Mouse (Mus musculus): Measurements from ENCODE around the gene Mslnl. TPM values are rescaled to one million over a fixed set of nuclear protein-coding genes. Genes with fewer than 3 reads are reported as not detected.

Gene Mslnl
- polyA plus RNA-seq, 1 experiment from 2014 or later = not detected

GRCm38 (mm10) chr17:25792615-25793014 is 56.8 kb downstream of the Mslnl start, which contains the start of gene Fam173a:
Gene Fam173a (minus strand): TSS chr17:25792901.
- WGBS = 0% methylated on average over 14 of the region's 14 CpGs
- H3K36me3 ChIP-seq (ENCODE audit: control insufficient read depth, insufficient read depth) = peaks cover 16% of the 10 kb centered on the region; the same call in 1 of the 2 replicates
- peak within 1 kb of the TSS; percentile 76 for H3K9ac ChIP-seq (ENCODE audit: low read depth, low read length)
- TF ChIP-seq CTCF (IDR thresholded peaks at IDR 0.05; ENCODE audit: low read depth) = no peak
- no peaks in the 10 kb centered on the region for H3K27me3 ChIP-seq (replicated peaks; ENCODE audit: control insufficient read depth, insufficient read depth, low read length)
- peak within 1 kb of the TSS; percentile 99 for H3K27ac ChIP-seq (ENCODE audit: low read depth, low read length)
- peaks cover 22% of the 10 kb centered on the region; the same call in 1 of the 2 replicates for H3K4me1 ChIP-seq (replicated peaks; ENCODE audit: control insufficient read depth, insufficient read depth, low read length)
- H3K4me2 ChIP-seq (replicated peaks; ENCODE audit: low read depth) = peak within 1 kb of the TSS; percentile 85
- peak; percentile 25; the same call in 1 of the 2 replicates for ATAC-seq
- no peaks in the 10 kb centered on the region for H3K9me3 ChIP-seq (ENCODE audit: control insufficient read depth)
- peak within 1 kb of the TSS; percentile 83 for H3K4me3 ChIP-seq (ENCODE audit: low read depth, low read length)

- peaks cover 22% of the 10 kb centered on the region; the same call in 1 of the 2 replicates for H3K4me1 ChIP-seq (replicated peaks; ENCODE audit: control insufficient read depth, insufficient read depth, low read length)
These were observed 58.4 kb downstream of the Mslnl start for GRCm38 (mm10) chr17:25794197-25794596.

GRCm38 (mm10) chr17:25794998-25795397 is 59.2 kb downstream of the Mslnl start:
- no peak for ATAC-seq
- Histone ChIP-seq H3K27ac (ENCODE audit: low read depth, low read length) (no peak overlapping the region; the same call in 1 of the 2 replicates), H3K4me1 (replicated peaks; ENCODE audit: control insufficient read depth, insufficient read depth, low read length) (peaks cover 22% of the 10 kb centered on the region; the same call in 1 of the 2 replicates), H3K36me3 (ENCODE audit: control insufficient read depth, insufficient read depth) (0 out of 2 replicates have a peak, but pooled peaks cover under 1% of the 10 kb centered on the region), H3K4me2 (replicated peaks; ENCODE audit: low read depth) (no peak overlapping the region), H3K9me3 (ENCODE audit: control insufficient read depth) (no peaks in the 10 kb centered on the region), H3K9ac (ENCODE audit: low read depth, low read length) (no peak overlapping the region), H3K4me3 (ENCODE audit: low read depth, low read length) (no peak overlapping the region), H3K27me3 (replicated peaks; ENCODE audit: control insufficient read depth, insufficient read depth, low read length) (no peaks in the 10 kb centered on the region)
- TF ChIP-seq CTCF (IDR thresholded peaks at IDR 0.05; ENCODE audit: low read depth) = no peak
- WGBS = 91% methylated on average over 17 of the region's 17 CpGs

More at GRCm38 (mm10) chr17:25794197-25794596, 58.4 kb downstream of the Mslnl start:
- ATAC-seq = no peak
- H3K9ac ChIP-seq (ENCODE audit: low read depth, low read length) = no peak overlapping the region
- no peak overlapping the region for H3K4me2 ChIP-seq (replicated peaks; ENCODE audit: low read depth)
- no peaks in the 10 kb centered on the region for H3K9me3 ChIP-seq (ENCODE audit: control insufficient read depth)
- no peak overlapping the region for H3K27ac ChIP-seq (ENCODE audit: low read depth, low read length)
- peaks cover 7% of the 10 kb centered on the region; the same call in 1 of the 2 replicates for H3K36me3 ChIP-seq (ENCODE audit: control insufficient read depth, insufficient read depth)
- H3K4me3 ChIP-seq (ENCODE audit: low read depth, low read length) = no peak overlapping the region
- WGBS = 74% methylated on average over 13 of the region's 13 CpGs
- H3K27me3 ChIP-seq (replicated peaks; ENCODE audit: control insufficient read depth, insufficient read depth, low read length) = no peaks in the 10 kb centered on the region
- TF ChIP-seq CTCF (IDR thresholded peaks at IDR 0.05; ENCODE audit: low read depth) = no peak

- H3K9ac ChIP-seq (ENCODE audit: low read depth, low read length) = peak within 1 kb of the TSS; percentile 40; the same call in 1 of the 2 replicates
- H3K27me3 ChIP-seq (replicated peaks; ENCODE audit: control insufficient read depth, insufficient read depth, low read length) = no peaks in the 10 kb centered on the region
- peak within 1 kb of the TSS; percentile 93 for H3K4me2 ChIP-seq (replicated peaks; ENCODE audit: low read depth)
- TF ChIP-seq CTCF (IDR thresholded peaks at IDR 0.05; ENCODE audit: low read depth) = no peak
- H3K4me1 ChIP-seq (replicated peaks; ENCODE audit: control insufficient read depth, insufficient read depth, low read length) = peaks cover 22% of the 10 kb centered on the region; the same call in 1 of the 2 replicates
- no peaks in the 10 kb centered on the region for H3K9me3 ChIP-seq (ENCODE audit: control insufficient read depth)
- H3K27ac ChIP-seq (ENCODE audit: low read depth, low read length) = no peak within 1 kb of the TSS; the same call in 1 of the 2 replicates
- H3K4me3 ChIP-seq (ENCODE audit: low read depth, low read length) = peak within 1 kb of the TSS; percentile 81
- 48% methylated on average over 6 of the region's 6 CpGs for WGBS
- ATAC-seq = no peak
- no peaks in the 10 kb centered on the region for H3K36me3 ChIP-seq (ENCODE audit: control insufficient read depth, insufficient read depth)
These were observed 59.8 kb downstream of the Mslnl start, which contains the start of gene AC134908.4 for GRCm38 (mm10) chr17:25795609-25796092. Gene AC134908.4 (minus strand): TSS chr17:25795659.

- Histone ChIP-seq H3K4me2 (replicated peaks; ENCODE audit: low read depth) (peak overlapping the region; percentile 93), H3K9me3 (ENCODE audit: control insufficient read depth) (no peaks in the 10 kb centered on the region), H3K27me3 (replicated peaks; ENCODE audit: control insufficient read depth, insufficient read depth, low read length) (no peaks in the 10 kb centered on the region), H3K27ac (ENCODE audit: low read depth, low read length) (no peak overlapping the region), H3K36me3 (ENCODE audit: control insufficient read depth, insufficient read depth) (no peaks in the 10 kb centered on the region), H3K4me3 (ENCODE audit: low read depth, low read length) (peak overlapping the region; percentile 81), H3K4me1 (replicated peaks; ENCODE audit: control insufficient read depth, insufficient read depth, low read length) (peaks cover 21% of the 10 kb centered on the region; the same call in 1 of the 2 replicates), H3K9ac (ENCODE audit: low read depth, low read length) (peak overlapping the region; percentile 40; the same call in 1 of the 2 replicates)
- no peak; the same call in 1 of the 2 replicates for TF ChIP-seq CTCF (IDR thresholded peaks at IDR 0.05; ENCODE audit: low read depth)
- WGBS = 6% methylated on average over 37 of the region's 37 CpGs
- ATAC-seq = no peak
These were observed 60.4 kb downstream of the Mslnl start for GRCm38 (mm10) chr17:25796211-25796771.

- H3K36me3 ChIP-seq (ENCODE audit: control insufficient read depth, insufficient read depth) = no peaks in the 10 kb centered on the region
These were observed 61.1 kb downstream of the Mslnl start, which contains the start of gene Metrn for GRCm38 (mm10) chr17:25796951-25797369. Gene Metrn (minus strand): TSS chr17:25797136.

More at GRCm38 (mm10) chr17:25796951-25797369, 61.1 kb downstream of the Mslnl start, which contains the start of gene Metrn:
- Histone ChIP-seq H3K4me3 (ENCODE audit: low read depth, low read length) (peak within 1 kb of the TSS; percentile 81), H3K27ac (ENCODE audit: low read depth, low read length) (no peak within 1 kb of the TSS), H3K4me1 (replicated peaks; ENCODE audit: control insufficient read depth, insufficient read depth, low read length) (peaks cover 18% of the 10 kb centered on the region; the same call in 1 of the 2 replicates), H3K9me3 (ENCODE audit: control insufficient read depth) (no peaks in the 10 kb centered on the region), H3K4me2 (replicated peaks; ENCODE audit: low read depth) (peak within 1 kb of the TSS; percentile 93), H3K27me3 (replicated peaks; ENCODE audit: control insufficient read depth, insufficient read depth, low read length) (no peaks in the 10 kb centered on the region; the same call in 1 of the 2 replicates), H3K9ac (ENCODE audit: low read depth, low read length) (peak within 1 kb of the TSS; percentile 40; the same call in 1 of the 2 replicates)
- ATAC-seq = peak; percentile 56
- WGBS = 1% methylated on average over 34 of the region's 35 CpGs
- no peak for TF ChIP-seq CTCF (IDR thresholded peaks at IDR 0.05; ENCODE audit: low read depth)

Small RNA genes within 50 kb of the gene (microRNA-seq; reads per million reads assigned to microRNA genes)
- gene Gm25083 (not detected), gene Mir6966 (not detected)

Other genes starting within 250 kb of the Mslnl start
- 0.64 and 0.77 TPM in 2 replicates for gene Sstr5, start 238.8 kb upstream of the Mslnl start, polyA plus RNA-seq (2015; fragmentation: Nextera tagmentation; extraction: Ambion mirVana)
- gene Sox8, start 165.4 kb upstream of the Mslnl start, polyA plus RNA-seq (2015; fragmentation: Nextera tagmentation; extraction: Ambion mirVana) = 1.7 and 2.5 TPM in 2 replicates
- 16.1 and 16.5 TPM in 2 replicates for gene Lmf1, start 157.0 kb upstream of the Mslnl start, polyA plus RNA-seq (2015; fragmentation: Nextera tagmentation; extraction: Ambion mirVana)
- 0.92 and 0.95 TPM in 2 replicates for gene Gng13, start 18.9 kb upstream of the Mslnl start, polyA plus RNA-seq (2015; fragmentation: Nextera tagmentation; extraction: Ambion mirVana)
- gene Chtf18, start 8.6 kb upstream of the Mslnl start, polyA plus RNA-seq (2015; fragmentation: Nextera tagmentation; extraction: Ambion mirVana) = 4.3 and 6.1 TPM in 2 replicates
- 6.7 and 7.2 TPM in 2 replicates for gene Rpusd1, start 8.4 kb upstream of the Mslnl start, polyA plus RNA-seq (2015; fragmentation: Nextera tagmentation; extraction: Ambion mirVana)
- gene Msln, start 18.3 kb downstream of the Mslnl start, polyA plus RNA-seq (2015; fragmentation: Nextera tagmentation; extraction: Ambion mirVana) = 48.2 and 57.0 TPM in 2 replicates
- 20.2 and 21.7 TPM in 2 replicates for gene Narfl, start 37.7 kb downstream of the Mslnl start, polyA plus RNA-seq (2015; fragmentation: Nextera tagmentation; extraction: Ambion mirVana)
- gene Haghl, start 49.6 kb downstream of the Mslnl start, polyA plus RNA-seq (2015; fragmentation: Nextera tagmentation; extraction: Ambion mirVana) = 28.2 and 31.4 TPM in 2 replicates
- 0.09 and 0.18 TPM in 2 replicates for gene Ccdc78, start 50.5 kb downstream of the Mslnl start, polyA plus RNA-seq (2015; fragmentation: Nextera tagmentation; extraction: Ambion mirVana)
- gene Fam173a, start 56.9 kb downstream of the Mslnl start, polyA plus RNA-seq (2015; fragmentation: Nextera tagmentation; extraction: Ambion mirVana) = 127 and 129 TPM in 2 replicates
- not detected in 2 replicates for gene AC134908.4, start 59.6 kb downstream of the Mslnl start, polyA plus RNA-seq (2015; fragmentation: Nextera tagmentation; extraction: Ambion mirVana)
- gene Metrn, start 61.1 kb downstream of the Mslnl start, polyA plus RNA-seq (2015; fragmentation: Nextera tagmentation; extraction: Ambion mirVana) = 21.4 and 23.5 TPM in 2 replicates
- gene Fbxl16, start 73.0 kb downstream of the Mslnl start, polyA plus RNA-seq (2015; fragmentation: Nextera tagmentation; extraction: Ambion mirVana) = 1.1 and 1.5 TPM in 2 replicates
- gene Wdr24, start 87.6 kb downstream of the Mslnl start, polyA plus RNA-seq (2015; fragmentation: Nextera tagmentation; extraction: Ambion mirVana) = 9.6 and 10.2 TPM in 2 replicates
- 22.7 and 23.0 TPM in 2 replicates for gene Jmjd8, start 92.8 kb downstream of the Mslnl start, polyA plus RNA-seq (2015; fragmentation: Nextera tagmentation; extraction: Ambion mirVana)
- 245 and 246 TPM in 2 replicates for gene Stub1, start 97.4 kb downstream of the Mslnl start, polyA plus RNA-seq (2015; fragmentation: Nextera tagmentation; extraction: Ambion mirVana)
- 1.4 and 1.9 TPM in 2 replicates for gene Rhbdl1, start 101.3 kb downstream of the Mslnl start, polyA plus RNA-seq (2015; fragmentation: Nextera tagmentation; extraction: Ambion mirVana)
- 0.54 and 0.90 TPM in 2 replicates for gene Gm20683, start 105.7 kb downstream of the Mslnl start, polyA plus RNA-seq (2015; fragmentation: Nextera tagmentation; extraction: Ambion mirVana)
- 18.1 and 20.4 TPM in 2 replicates for gene Rhot2, start 108.8 kb downstream of the Mslnl start, polyA plus RNA-seq (2015; fragmentation: Nextera tagmentation; extraction: Ambion mirVana)
- 2.5 and 2.9 TPM in 2 replicates for gene Wdr90, start 125.5 kb downstream of the Mslnl start, polyA plus RNA-seq (2015; fragmentation: Nextera tagmentation; extraction: Ambion mirVana)
- 51.0 and 55.9 TPM in 2 replicates for gene Mcrip2, start 132.7 kb downstream of the Mslnl start, polyA plus RNA-seq (2015; fragmentation: Nextera tagmentation; extraction: Ambion mirVana)
- gene Mettl26, start 139.0 kb downstream of the Mslnl start, polyA plus RNA-seq (2015; fragmentation: Nextera tagmentation; extraction: Ambion mirVana) = 46.6 and 51.7 TPM in 2 replicates
- gene Wfikkn1, start 144.8 kb downstream of the Mslnl start, polyA plus RNA-seq (2015; fragmentation: Nextera tagmentation; extraction: Ambion mirVana) = 0.14 and 0.27 TPM in 2 replicates
- 15.8 and 16.9 TPM in 2 replicates for gene Rab40c, start 183.7 kb downstream of the Mslnl start, polyA plus RNA-seq (2015; fragmentation: Nextera tagmentation; extraction: Ambion mirVana)
- gene Pigq, start 208.9 kb downstream of the Mslnl start, polyA plus RNA-seq (2015; fragmentation: Nextera tagmentation; extraction: Ambion mirVana) = 34.9 and 37.2 TPM in 2 replicates
- gene Nhlrc4, start 208.9 kb downstream of the Mslnl start, polyA plus RNA-seq (2015; fragmentation: Nextera tagmentation; extraction: Ambion mirVana) = not detected in 2 replicates
- 0.05 and 0.09 TPM in 2 replicates for gene A930017K11Rik, start 216.5 kb downstream of the Mslnl start, polyA plus RNA-seq (2015; fragmentation: Nextera tagmentation; extraction: Ambion mirVana)
- 29.5 and 37.4 TPM in 2 replicates for gene Capn15, start 249.8 kb downstream of the Mslnl start, polyA plus RNA-seq (2015; fragmentation: Nextera tagmentation; extraction: Ambion mirVana)

All from intestine, postnatal 0 days (tissue).